Mouse (Mus musculus): ENCODE data around the gene Atp2c1. TPM values are rescaled to one million over a fixed set of nuclear protein-coding genes. Genes with fewer than 3 reads are reported as not detected.
A peak's percentile ranks its signal among the peaks of the same experiment; 100 is the strongest.

The Atp2c1 gene
- polyA plus RNA-seq, 1 experiment from 2014 or later = 74.3 TPM

GRCm38 (mm10) chr9:105389289-105389688 is 137.8 kb downstream of the Atp2c1 start:
- Histone ChIP-seq H3K9ac (no peak overlapping the region), H3K9me3 (ENCODE audit: low read depth, low read length) (no peaks in the 10 kb centered on the region), H3K27me3 (ENCODE audit: insufficient read depth, low read length) (no peaks in the 10 kb centered on the region), H3K27ac (ENCODE audit: low read depth) (no peak overlapping the region), H3K4me2 (no peak overlapping the region), H3K36me3 (ENCODE audit: insufficient read depth) (no peaks in the 10 kb centered on the region), H3K4me3 (ENCODE audit: low read depth, low read length) (no peak overlapping the region), H3K4me1 (ENCODE audit: insufficient read depth) (no peaks in the 10 kb centered on the region)
- peak; percentile 87 for DNase-seq
- no peak for ATAC-seq (ENCODE audit: insufficient read depth)
- TF ChIP-seq CTCF (IDR thresholded peaks at IDR 0.05; ENCODE audit: low read depth) = peak; percentile 86
- 13% methylated on average over 4 of the region's 4 CpGs for WGBS

- Histone ChIP-seq H3K9me3 (ENCODE audit: low read depth, low read length) (no peaks in the 10 kb centered on the region), H3K27ac (ENCODE audit: low read depth) (no peak overlapping the region), H3K4me1 (ENCODE audit: insufficient read depth) (no peaks in the 10 kb centered on the region), H3K36me3 (ENCODE audit: insufficient read depth) (no peaks in the 10 kb centered on the region), H3K4me2 (no peak overlapping the region), H3K9ac (no peak overlapping the region), H3K4me3 (ENCODE audit: low read depth, low read length) (no peak overlapping the region), H3K27me3 (ENCODE audit: insufficient read depth, low read length) (no peaks in the 10 kb centered on the region)
- DNase-seq (no peak), ATAC-seq (ENCODE audit: insufficient read depth) (no peak)
- 72% methylated on average over 5 of the region's 5 CpGs for WGBS
- no peak for TF ChIP-seq CTCF (IDR thresholded peaks at IDR 0.05; ENCODE audit: low read depth)
Measured at GRCm38 (mm10) chr9:105387403-105387802, 139.7 kb downstream of the Atp2c1 start.

- H3K27me3 ChIP-seq (ENCODE audit: insufficient read depth, low read length) = no peaks in the 10 kb centered on the region
- H3K27ac ChIP-seq (ENCODE audit: low read depth) = no peak overlapping the region
- DNase-seq (no peak), ATAC-seq (ENCODE audit: insufficient read depth) (no peak)
- WGBS = 69% methylated on average over 8 of the region's 8 CpGs
- H3K4me3 ChIP-seq (ENCODE audit: low read depth, low read length) = no peak overlapping the region
- no peak for TF ChIP-seq CTCF (IDR thresholded peaks at IDR 0.05; ENCODE audit: low read depth)
- H3K4me1 ChIP-seq (ENCODE audit: insufficient read depth) = no peaks in the 10 kb centered on the region
- H3K4me2 ChIP-seq = no peak overlapping the region
- H3K9ac ChIP-seq = no peak overlapping the region
- no peaks in the 10 kb centered on the region for H3K36me3 ChIP-seq (ENCODE audit: insufficient read depth)
- no peaks in the 10 kb centered on the region for H3K9me3 ChIP-seq (ENCODE audit: low read depth, low read length)
Measured at GRCm38 (mm10) chr9:105379533-105380145, 147.5 kb downstream of the Atp2c1 start.

GRCm38 (mm10) chr9:105377622-105378021 is 149.5 kb downstream of the Atp2c1 start:
- no peak overlapping the region for H3K4me2 ChIP-seq
- H3K4me3 ChIP-seq (ENCODE audit: low read depth, low read length) = no peak overlapping the region
- no peaks in the 10 kb centered on the region for H3K9me3 ChIP-seq (ENCODE audit: low read depth, low read length)
- DNase-seq (no peak), ATAC-seq (ENCODE audit: insufficient read depth) (no peak)
- H3K4me1 ChIP-seq (ENCODE audit: insufficient read depth) = no peaks in the 10 kb centered on the region
- 66% methylated on average over 3 of the region's 3 CpGs for WGBS
- H3K9ac ChIP-seq = no peak overlapping the region
- no peaks in the 10 kb centered on the region for H3K36me3 ChIP-seq (ENCODE audit: insufficient read depth)
- H3K27me3 ChIP-seq (ENCODE audit: insufficient read depth, low read length) = no peaks in the 10 kb centered on the region
- no peak overlapping the region for H3K27ac ChIP-seq (ENCODE audit: low read depth)
- TF ChIP-seq CTCF (IDR thresholded peaks at IDR 0.05; ENCODE audit: low read depth) = no peak

- no peak for TF ChIP-seq CTCF (IDR thresholded peaks at IDR 0.05; ENCODE audit: low read depth)
- H3K9me3 ChIP-seq (ENCODE audit: low read depth, low read length) = no peaks in the 10 kb centered on the region
- no peaks in the 10 kb centered on the region for H3K4me1 ChIP-seq (ENCODE audit: insufficient read depth)
- H3K4me2 ChIP-seq = no peak overlapping the region
- no peak overlapping the region for H3K9ac ChIP-seq
- DNase-seq (no peak), ATAC-seq (ENCODE audit: insufficient read depth) (no peak)
- WGBS = 64% methylated on average over 7 of the region's 7 CpGs
- H3K27ac ChIP-seq (ENCODE audit: low read depth) = no peak overlapping the region
- H3K4me3 ChIP-seq (ENCODE audit: low read depth, low read length) = no peak overlapping the region
- no peaks in the 10 kb centered on the region for H3K36me3 ChIP-seq (ENCODE audit: insufficient read depth)
- H3K27me3 ChIP-seq (ENCODE audit: insufficient read depth, low read length) = no peaks in the 10 kb centered on the region
Measured at GRCm38 (mm10) chr9:105376954-105377530, 150.1 kb downstream of the Atp2c1 start.

- TF ChIP-seq CTCF (IDR thresholded peaks at IDR 0.05; ENCODE audit: low read depth) = no peak
- no peak overlapping the region for H3K4me3 ChIP-seq (ENCODE audit: low read depth, low read length)
- H3K9ac ChIP-seq = no peak overlapping the region
- no peaks in the 10 kb centered on the region for H3K4me1 ChIP-seq (ENCODE audit: insufficient read depth)
- no peak for DNase-seq
- H3K27ac ChIP-seq (ENCODE audit: low read depth) = no peak overlapping the region
- no peaks in the 10 kb centered on the region for H3K9me3 ChIP-seq (ENCODE audit: low read depth, low read length)
- 66% methylated on average over 7 of the region's 7 CpGs for WGBS
- no peaks in the 10 kb centered on the region for H3K36me3 ChIP-seq (ENCODE audit: insufficient read depth)
- H3K4me2 ChIP-seq = no peak overlapping the region
- ATAC-seq (ENCODE audit: insufficient read depth) = no peak
- H3K27me3 ChIP-seq (ENCODE audit: insufficient read depth, low read length) = no peaks in the 10 kb centered on the region
Measured at GRCm38 (mm10) chr9:105376411-105376810, 150.7 kb downstream of the Atp2c1 start.

- WGBS = 37% methylated on average over 5 of the region's 5 CpGs
- DNase-seq = no peak
Measured at GRCm38 (mm10) chr9:105374361-105374760, 152.8 kb downstream of the Atp2c1 start.

More at GRCm38 (mm10) chr9:105374361-105374760, 152.8 kb downstream of the Atp2c1 start:
- TF ChIP-seq CTCF (IDR thresholded peaks at IDR 0.05; ENCODE audit: low read depth) = no peak
- H3K27me3 ChIP-seq (ENCODE audit: insufficient read depth, low read length) = no peaks in the 10 kb centered on the region
- ATAC-seq (ENCODE audit: insufficient read depth) = no peak
- H3K9me3 ChIP-seq (ENCODE audit: low read depth, low read length) = no peaks in the 10 kb centered on the region
- no peak overlapping the region for H3K4me3 ChIP-seq (ENCODE audit: low read depth, low read length)
- H3K4me2 ChIP-seq = no peak overlapping the region
- no peak overlapping the region for H3K9ac ChIP-seq
- H3K36me3 ChIP-seq (ENCODE audit: insufficient read depth) = no peaks in the 10 kb centered on the region
- H3K27ac ChIP-seq (ENCODE audit: low read depth) = no peak overlapping the region
- H3K4me1 ChIP-seq (ENCODE audit: insufficient read depth) = no peaks in the 10 kb centered on the region
